In the genomic region with DNA sequence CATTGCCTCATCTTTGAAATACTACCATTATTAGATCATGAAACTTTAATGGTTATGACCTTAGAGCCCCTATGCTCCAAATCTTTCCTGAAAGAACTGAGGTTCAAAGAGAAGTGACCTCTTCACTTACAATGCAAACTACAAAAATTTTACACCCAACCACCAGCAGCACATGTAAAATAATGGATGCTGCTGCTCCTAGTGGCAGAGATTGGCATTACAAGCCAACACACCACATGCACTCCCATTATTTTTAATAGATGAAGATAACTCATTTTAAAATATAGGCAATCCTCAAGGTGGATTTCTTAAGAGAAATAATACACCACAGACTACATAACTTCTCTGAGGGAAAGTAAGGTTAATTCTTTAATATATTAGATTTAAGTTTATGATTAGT, we compare ENCODE assay signal across 10 mouse cellular contexts. TPM values are rescaled to one million over a fixed set of nuclear protein-coding genes. Genes with fewer than 3 reads are reported as not detected.
DNase-seq lines count a peak whose midpoint lies in the region; ATAC-seq lines count a peak whose summit lies in the region.
"Had no signal": no experiment of that assay in that cellular context is flagged by ENCODE, and none has a peak within 500 bp of the region (broad histone marks: within the 10 kb centered on the region; RNA-seq: fewer than 3 reads in every experiment).

No protein-coding gene starts in this region.

- H3K4me2 ChIP-seq in kidney, embryonic 15.5 days: no peak overlapping the region
- H3K4me2 ChIP-seq: limb, embryonic 15.5 days; stomach, embryonic 15.5 days had no signal

- ATAC-seq in kidney, embryonic 15.5 days (replicated peaks; ENCODE audit: low FRiP score): no peak

- H3K27me3 ChIP-seq in kidney, embryonic 15.5 days: no peaks in the 10 kb centered on the region
- H3K27me3 ChIP-seq in hindbrain, embryonic 10.5 days (ENCODE audit: insufficient read depth, poor library complexity, severe bottlenecking): no peaks in the 10 kb centered on the region
- H3K27me3 ChIP-seq: limb, embryonic 15.5 days; stomach, embryonic 15.5 days had no signal

- DNase-seq in kidney, adult 18-20 months: peak; percentile 64
- peak; percentile 19 to 37 for DNase-seq in CD8-positive naive resting alpha-beta T cell, adult 2 months (ENCODE audit: low read depth in 2 of 2, low spot score in 2 of 2)
- peak; percentile 52 to 53 for DNase-seq in adrenal gland, adult 18-20 months (ENCODE audit: low spot score in 2 of 2)
- DNase-seq in embryo, embryonic 11 days: peak; percentile 47
- DNase-seq in layer of hippocampus, adult 9-11 months: peak; percentile 26
- DNase-seq in retina, adult 2 months (ENCODE audit: low read depth, low spot score): peak; percentile 13
- no peak for DNase-seq in hindbrain, embryonic 10.5 days (ENCODE audit: low spot score)

- H3K9ac ChIP-seq in kidney, embryonic 15.5 days: no peak overlapping the region
- H3K9ac ChIP-seq: limb, embryonic 15.5 days; stomach, embryonic 15.5 days had no signal

- no peaks in the 10 kb centered on the region for H3K4me1 ChIP-seq in kidney, embryonic 15.5 days
- no peaks in the 10 kb centered on the region for H3K4me1 ChIP-seq in hindbrain, embryonic 10.5 days (replicated peaks)
- H3K4me1 ChIP-seq: limb, embryonic 15.5 days; stomach, embryonic 15.5 days had no signal

- H3K27ac ChIP-seq in kidney, embryonic 15.5 days: no peak overlapping the region
- no peak overlapping the region for H3K27ac ChIP-seq in hindbrain, embryonic 10.5 days
- H3K27ac ChIP-seq: limb, embryonic 15.5 days; stomach, embryonic 15.5 days had no signal

- no peak overlapping the region for H3K4me3 ChIP-seq in kidney, embryonic 15.5 days (replicated peaks)
- no peak overlapping the region for H3K4me3 ChIP-seq in hindbrain, embryonic 10.5 days
- H3K4me3 ChIP-seq: limb, embryonic 15.5 days; stomach, embryonic 15.5 days had no signal

- no peaks in the 10 kb centered on the region for H3K36me3 ChIP-seq in kidney, embryonic 15.5 days
- H3K36me3 ChIP-seq in hindbrain, embryonic 10.5 days: no peaks in the 10 kb centered on the region
- H3K36me3 ChIP-seq: limb, embryonic 15.5 days; stomach, embryonic 15.5 days had no signal

- no peaks in the 10 kb centered on the region for H3K9me3 ChIP-seq in kidney, embryonic 15.5 days (replicated peaks)
- 0 out of 2 replicates have a peak, but pooled peaks cover 7% of the 10 kb centered on the region for H3K9me3 ChIP-seq in hindbrain, embryonic 10.5 days
- H3K9me3 ChIP-seq: limb, embryonic 15.5 days; stomach, embryonic 15.5 days had no signal

RNA-seq across cellular contexts. Expression of a gene that starts 31.2 kb away (rescaled TPM):
- polyA plus RNA-seq in kidney, embryonic 15.5 days (2015; fragmentation: Nextera tagmentation; extraction: Ambion mirVana): 26.9 and 30.5 TPM in 2 replicates
- 10 to 100 TPM; 40.6 to 45.4 TPM for total RNA-seq in adrenal gland, adult 18-20 months (2021)
- 12.9 and 14.3 TPM in 2 replicates for polyA plus RNA-seq in hindbrain, embryonic 10.5 days (2016; fragmentation: Nextera tagmentation; extraction: Ambion mirVana)

RNA-seq across cellular contexts. Expression of a gene that starts 43.4 kb away (rescaled TPM):
- 0.76 and 1.3 TPM in 2 replicates for polyA plus RNA-seq in kidney, embryonic 15.5 days (2015; fragmentation: Nextera tagmentation; extraction: Ambion mirVana)
- total RNA-seq in adrenal gland, adult 18-20 months (2021): 1 to 10 TPM; 4.3 to 5.5 TPM
- polyA plus RNA-seq in hindbrain, embryonic 10.5 days (2016; fragmentation: Nextera tagmentation; extraction: Ambion mirVana): 0.76 and 1.1 TPM in 2 replicates
